Mouse (Mus musculus) monocyte, adult 2 months (primary cell): Measurements from ENCODE around the gene Pabpc4.
"Not testable (repeated sequence)": the region's sequence is repeated elsewhere in the genome, so short reads cannot be mapped to it uniquely, and the experiment has no call there.

ENCODE experiments used
- DNase-seq, 2 experiments: peaks; one replicate each; pipeline ENCODE4 v3.0.0; 2022; ENCODE audit warnings: low spot score in 2 of 2, low read depth in 1 of 2

Pabpc4 gene

DNA sequence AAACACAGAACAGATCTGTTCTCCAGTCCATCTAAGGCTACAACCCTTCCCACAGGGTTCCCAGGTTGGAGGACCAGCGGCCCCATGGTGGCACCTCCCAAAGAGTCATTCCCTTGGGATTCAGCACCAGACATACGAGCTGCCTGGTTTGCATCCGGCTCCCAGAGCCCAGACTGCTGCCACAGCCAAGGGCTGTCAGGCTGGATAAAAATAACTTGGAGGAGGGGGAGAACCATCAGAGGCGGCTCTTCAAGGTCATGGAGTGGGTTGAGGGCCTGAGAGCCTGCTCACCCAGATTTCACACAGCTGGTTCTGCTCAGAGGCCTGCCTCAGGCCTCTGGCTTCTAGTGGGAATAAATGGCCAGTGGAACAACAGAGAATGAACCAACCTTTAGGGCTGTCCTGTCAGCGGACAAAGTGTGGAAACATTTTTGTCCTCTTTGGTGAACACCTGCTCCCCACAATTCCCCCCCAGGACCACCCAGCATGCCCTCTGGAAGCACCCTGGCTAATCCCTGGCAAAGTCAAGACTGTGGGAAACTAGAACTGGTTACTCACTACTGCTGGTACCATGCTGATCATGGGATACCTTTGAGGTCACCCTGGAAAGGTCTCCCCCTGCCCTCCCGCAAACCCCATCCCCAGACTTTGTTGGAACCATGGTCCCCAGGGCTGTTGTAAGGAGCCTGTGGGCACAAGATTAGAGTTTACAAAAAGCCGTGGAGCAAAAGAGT is 14.8 kb upstream of the Pabpc4 start:
- DNase-seq = no peak

DNA sequence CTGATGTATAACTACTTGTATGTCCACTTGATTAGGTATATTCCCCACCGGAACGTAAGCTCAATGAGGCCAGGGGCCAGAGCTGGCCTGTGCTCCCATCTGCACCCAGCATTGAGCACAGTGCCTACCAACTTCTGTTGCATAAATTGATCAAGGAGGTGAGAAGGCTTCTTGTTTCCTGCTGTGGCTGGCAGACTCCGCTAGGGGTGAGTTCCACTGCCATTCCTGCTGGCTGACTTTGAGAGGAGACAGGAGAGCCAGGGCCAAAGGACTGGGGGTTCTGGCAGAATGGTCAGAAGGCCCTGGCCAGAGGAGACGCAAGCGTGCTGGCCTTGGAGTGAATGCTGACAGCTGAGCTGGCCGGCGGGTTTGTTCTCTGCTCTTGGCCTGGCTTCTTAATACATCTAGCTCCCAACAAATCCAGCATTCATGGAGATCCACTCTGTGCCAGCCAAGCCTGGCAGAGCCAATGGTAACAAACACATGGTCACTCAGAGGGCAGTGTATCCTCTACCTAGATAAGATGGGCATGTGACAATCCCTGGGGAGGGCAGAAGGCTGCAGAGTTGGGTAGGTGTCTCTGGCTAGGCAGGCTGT is 13.1 kb upstream of the Pabpc4 start:
- DNase-seq = no peak

DNA sequence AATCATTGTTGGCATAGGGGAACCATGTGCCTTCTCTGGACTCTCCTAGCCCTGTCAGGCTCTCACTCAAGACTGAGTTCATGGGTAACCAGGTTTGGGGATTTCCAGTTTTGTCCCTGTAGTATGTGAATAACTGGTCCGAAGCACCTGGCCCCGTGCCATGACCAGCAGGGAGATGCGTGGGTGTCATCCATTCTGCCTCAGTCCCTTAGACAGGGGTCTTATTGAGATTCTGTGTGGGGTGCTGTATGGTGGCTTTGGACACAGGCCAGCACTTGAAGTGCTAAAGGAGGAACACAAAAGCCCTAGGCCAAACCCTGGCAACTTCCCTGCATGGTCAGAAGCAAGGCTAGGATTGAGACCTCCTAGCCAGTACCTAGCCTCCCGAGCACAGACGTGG is 9.9 kb upstream of the Pabpc4 start:
- no peak for DNase-seq

DNA sequence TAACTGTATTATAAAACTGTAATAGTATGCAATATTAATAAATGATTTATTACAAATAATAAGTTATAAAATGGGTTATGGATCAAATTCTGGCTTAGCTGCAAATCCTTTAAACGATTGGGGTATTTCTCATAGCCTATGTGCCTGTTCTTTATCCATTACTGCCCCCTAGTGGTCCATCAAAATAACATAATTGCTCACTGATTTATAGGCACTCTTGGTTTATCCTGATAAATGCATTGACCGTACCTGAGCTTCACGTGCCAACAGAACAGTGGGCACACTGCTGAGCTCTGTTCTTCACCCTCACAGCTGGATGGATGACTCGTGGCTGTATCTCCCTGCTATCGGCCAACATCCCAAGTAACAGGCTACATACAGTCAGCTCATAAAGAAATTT is 7.5 kb upstream of the Pabpc4 start:
- DNase-seq = no peak

DNA sequence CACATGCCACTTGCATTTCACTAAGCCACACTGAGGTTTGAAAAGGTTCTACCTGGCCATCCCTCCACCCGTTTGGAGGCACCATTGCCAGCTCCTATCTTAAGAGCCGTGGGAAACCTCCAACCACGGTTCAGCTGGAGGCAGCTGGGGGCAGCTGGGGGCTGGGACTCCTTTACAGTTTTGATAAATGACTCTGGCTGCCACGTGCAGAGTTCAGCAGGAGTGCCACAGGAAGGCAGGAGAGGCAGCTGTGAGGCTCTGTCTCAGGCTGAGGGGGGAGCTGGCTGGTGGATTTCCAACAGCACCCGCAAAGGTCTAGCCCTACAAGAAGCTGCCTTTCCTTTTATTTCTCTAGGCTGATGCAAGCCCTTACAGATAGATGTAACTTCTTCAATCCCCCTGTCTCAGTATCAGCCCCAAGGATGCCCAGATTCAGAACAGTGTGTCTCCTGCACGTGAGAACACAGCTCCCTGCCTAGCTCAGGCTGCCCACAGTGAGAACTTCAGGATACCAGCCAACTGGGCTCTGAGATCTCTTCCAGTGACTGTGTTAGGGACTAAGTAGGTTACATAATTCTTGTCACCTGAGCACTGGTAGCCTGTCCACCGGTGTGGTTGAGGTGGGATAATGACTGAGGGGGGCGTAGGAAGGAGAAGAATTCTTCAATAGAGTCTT is 1.9 kb upstream of the Pabpc4 start:
- DNase-seq = no peak

DNA sequence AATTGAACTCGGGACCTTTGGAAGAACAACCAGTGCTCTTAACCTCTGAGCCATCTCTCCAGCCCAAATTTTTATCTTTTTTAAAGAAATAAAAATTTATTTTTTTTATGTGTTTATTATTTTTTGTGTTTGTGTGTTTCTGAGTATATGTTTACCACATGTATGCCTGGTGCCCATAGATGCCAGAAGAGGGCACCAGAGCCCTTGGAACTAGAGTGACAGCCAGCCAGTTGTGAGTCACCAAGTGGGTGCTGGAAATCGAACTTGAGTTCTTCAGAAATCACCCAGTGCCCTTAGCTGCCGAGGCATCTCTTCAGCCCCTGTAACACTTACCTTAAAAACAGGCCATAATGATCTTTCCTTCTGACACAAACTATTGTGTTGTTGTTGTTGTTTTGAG is 8.9 kb downstream of the Pabpc4 start:
- no peak for DNase-seq

DNA sequence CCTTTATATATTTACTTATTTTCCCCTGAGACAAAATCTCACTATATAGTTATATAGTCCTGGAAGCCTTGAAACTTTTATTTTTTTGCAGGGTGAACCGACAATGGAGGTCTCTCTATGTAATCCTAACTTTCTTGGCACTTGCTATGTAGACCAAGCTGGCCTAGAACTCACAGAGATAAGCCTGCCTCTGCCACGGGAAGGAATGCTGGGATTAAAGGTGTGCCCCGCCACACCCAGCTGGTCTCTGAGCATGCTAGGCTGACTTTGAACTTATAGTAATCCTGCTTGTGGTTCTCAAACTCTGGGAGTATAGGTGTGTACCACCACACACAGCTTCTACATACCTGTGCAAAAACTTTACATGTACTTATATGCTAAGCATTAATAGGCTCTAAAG is 18.0 kb downstream of the Pabpc4 start:
- no peak for DNase-seq

DNA sequence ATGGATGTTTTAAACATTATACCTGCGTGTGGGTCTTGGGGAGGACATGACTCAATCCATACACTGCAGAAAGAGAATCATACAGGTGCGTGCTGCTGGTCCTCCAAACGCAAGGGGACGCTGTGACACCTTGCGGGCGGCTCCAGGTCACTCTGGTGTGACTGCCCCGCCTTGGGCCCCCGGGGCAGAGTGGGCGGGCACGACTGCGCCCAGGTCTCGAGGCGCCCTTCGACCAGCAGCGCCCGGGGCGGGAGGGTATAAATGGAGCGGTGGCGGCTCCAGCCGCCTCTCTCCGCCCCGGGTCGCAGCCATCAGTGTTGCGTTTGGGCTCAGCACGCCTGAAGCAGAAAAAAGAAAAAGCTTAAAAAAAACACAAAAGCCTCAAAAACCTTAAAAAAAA is 20.3 kb downstream of the Pabpc4 start:
- peak; percentile 57 to 73 for DNase-seq

DNA sequence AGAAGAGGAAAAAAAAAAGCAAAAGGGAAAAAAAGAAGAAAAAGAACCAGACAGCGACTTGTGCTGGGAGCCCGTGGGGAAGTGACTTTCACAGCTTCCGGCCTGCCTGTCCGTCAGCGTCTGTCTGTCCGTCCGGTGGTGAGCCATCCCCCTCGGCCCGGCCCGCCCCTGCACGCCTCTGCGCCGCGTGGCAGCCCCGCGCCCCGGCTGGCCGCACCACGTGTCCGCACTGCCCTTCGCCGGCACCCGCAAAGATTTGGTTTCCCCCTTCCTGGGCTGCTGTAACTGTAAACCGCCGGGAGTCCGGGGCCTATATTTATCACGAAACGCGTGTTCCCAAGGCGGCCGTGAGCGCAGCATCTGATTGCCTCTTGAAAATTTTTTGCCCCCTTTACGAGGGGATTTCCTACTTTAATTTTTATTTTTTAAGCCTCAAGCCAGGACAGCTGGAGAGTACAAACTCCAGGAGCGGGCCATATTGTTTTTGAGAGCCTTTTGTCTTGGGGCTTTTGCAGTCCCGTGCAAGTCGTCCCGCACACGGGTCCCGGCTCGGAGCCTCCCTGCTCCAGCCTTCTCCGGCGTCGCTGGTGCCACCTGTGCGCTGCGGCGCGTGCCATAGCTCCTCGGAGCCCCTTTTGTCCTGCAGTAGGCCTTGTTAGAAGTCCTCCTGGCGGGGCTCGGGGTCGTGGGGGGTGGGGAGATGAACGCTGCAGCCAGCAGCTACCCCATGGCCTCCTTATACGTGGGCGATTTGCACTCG is 20.9 kb downstream of the Pabpc4 start:
- peak in 1 of 2 experiments; percentile 36 for DNase-seq

DNA sequence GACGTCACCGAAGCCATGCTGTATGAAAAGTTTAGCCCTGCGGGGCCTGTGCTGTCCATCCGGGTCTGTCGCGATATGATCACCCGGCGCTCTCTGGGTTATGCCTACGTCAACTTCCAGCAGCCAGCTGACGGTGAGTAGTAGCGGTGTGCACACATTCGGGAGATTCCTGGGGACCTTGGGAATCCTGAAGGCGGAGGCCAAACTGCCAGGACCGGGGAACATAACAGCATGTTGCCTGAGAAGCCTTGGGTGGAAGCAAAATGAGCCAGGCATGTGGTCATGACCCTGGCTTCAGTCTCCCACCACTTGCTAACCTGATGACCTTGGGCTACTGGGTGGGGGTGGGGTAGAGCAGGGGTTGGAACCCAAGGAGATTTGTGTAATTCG is 21.5 kb downstream of the Pabpc4 start:
- not testable (repeated sequence) for DNase-seq

DNA sequence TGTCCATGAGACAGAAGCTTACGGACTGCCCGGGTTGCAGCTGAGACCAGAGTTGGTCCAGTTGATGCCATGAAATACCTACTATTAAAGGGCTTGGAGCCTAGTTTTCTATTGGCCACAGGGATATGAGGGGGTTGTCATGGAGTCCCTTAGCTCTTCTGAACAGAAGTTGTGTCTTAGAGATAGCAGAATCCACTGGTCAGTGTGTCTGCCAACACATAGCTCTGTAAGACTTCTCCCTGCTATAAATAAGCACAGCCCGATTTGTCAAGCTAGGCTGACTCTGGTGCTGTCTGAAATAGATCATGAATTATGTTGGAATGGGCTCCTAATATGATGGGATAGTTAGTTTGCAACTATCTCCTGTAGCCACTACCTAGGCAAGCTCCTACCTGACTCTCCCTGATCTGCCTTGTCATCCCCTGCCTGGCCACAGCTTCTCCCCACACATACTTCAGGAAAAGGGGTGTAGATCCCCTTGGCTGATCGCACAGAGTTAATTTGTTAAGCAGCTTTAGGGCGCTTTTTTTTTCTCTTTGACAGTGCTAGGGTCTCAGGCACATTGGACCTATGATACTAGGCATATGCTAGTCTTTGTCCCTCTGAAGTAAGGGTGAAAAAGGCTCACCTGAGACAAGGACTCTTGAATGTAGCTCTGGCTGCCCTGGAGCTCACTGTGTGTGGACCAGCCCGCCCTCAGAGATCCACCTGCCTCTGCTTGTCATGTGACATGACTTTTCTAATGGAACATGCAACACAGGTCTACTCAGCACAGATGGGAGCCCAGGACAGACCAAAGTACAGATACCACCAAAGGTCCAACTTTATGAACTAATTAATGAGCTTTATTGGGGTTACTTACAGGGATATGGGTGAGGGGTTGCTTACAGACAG is 22.8 kb downstream of the Pabpc4 start:
- DNase-seq = no peak

DNA sequence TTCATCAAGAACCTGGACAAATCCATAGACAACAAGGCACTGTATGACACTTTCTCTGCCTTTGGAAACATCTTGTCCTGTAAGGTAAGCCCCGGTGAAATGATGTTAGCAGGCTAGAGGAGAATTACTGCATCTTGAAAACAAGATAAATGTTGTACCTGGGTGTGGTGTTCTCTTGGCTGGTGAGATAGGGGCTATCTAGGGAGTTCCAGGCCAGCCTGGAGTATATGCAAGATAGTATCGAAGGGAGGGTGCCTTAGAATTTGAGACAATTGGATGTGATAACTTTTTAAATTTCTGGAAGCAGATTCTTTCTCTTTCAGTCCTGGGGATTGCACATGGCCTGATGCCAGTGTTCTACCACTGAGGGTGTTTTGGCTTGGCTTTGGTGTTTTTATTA is 24.6 kb downstream of the Pabpc4 start:
- DNase-seq = no peak

DNA sequence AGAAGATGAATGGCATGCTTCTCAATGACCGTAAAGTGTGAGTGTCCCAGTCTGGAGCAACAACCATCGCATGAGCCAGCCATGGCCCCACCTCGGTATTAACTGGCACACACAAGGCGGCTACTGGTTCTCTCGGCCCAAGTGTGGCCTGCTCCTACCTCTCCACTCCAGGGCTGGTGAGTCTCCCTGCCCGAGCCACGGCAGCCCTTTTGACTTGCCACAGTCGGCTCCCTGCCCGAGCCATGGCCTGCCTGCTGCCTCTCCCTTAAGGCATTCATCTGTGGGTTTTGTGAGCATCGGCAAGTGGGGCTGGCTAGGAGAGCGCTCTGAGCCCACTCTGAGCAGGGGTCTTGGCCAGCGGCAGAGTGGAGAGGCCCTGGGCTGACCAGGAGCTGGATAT is 26.9 kb downstream of the Pabpc4 start:
- no peak for DNase-seq

DNA sequence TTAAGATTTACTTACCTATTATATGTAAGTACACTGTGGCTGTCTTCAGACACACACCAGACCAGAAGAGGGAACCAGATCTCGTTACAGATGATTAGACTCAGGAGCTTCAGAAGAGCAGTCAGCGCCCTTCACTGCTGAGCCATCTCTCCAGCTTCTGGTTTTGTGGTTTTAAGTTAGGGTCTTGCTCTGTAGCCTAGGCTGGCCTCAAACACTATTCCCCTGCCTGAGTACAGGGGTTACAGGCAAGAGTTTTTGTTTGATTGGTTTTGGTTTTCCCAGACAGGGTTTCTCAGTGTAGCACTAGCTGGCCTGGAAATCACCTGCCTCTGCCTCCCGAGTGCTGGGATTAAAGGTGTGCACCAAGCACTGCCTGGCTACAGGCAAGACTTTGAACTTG is 30.2 kb downstream of the Pabpc4 start:
- no peak for DNase-seq

DNA sequence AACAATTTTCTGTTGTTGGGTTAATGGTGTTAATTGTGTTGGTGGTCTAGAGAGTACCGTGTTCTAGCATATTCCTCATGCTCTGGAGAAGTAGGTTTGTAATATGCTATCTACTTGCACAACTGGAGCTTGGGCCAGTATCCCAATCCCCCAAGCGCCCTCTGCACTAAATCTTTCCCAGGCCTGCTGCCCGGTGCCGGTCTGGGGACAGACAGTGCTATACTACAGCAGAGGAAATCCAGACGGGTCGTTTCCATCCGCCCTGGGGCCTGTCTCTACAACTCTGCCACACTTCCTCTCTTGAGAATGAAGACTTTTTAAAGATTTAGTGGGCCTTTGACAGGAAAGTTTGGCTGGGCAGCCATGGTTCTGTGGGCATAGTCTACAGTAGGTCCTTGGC is 30.8 kb downstream of the Pabpc4 start:
- no peak for DNase-seq

DNA sequence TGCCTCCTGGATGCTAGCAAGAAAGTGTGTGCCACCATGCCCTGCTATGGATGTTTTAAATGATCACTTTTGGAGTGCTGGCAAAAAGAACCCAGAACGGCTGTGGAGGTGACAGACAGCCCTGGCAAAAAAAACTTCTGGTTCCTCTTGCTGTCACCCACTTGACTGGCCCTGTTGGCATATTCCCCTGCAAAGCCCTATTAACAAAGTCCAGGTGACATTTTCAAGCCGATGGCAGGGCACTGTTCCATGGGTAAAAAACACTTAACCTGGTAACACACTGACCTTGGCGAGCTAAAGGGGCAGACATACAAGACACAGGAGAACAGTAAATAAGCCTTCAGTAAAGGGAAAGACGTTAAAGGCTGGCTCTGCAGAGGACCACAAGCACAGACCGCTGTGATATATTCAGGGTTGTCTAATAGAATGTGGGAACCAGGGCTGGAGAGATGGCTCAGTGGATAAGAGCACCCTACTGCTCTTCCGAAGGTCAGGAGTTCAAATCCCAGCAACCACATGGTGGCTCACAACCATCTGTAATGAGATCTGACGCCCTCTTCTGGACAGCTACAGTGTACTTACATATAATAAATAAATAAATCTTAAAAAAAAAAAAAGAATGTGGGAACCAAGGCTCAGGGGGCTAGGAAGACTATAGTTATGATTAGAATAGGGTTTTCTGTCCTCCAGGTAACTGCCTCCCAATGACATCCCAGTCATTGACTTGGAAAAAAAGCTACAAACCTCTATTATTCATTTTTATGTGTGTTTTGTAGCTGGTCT is 31.7 kb downstream of the Pabpc4 start:
- no peak for DNase-seq

DNA sequence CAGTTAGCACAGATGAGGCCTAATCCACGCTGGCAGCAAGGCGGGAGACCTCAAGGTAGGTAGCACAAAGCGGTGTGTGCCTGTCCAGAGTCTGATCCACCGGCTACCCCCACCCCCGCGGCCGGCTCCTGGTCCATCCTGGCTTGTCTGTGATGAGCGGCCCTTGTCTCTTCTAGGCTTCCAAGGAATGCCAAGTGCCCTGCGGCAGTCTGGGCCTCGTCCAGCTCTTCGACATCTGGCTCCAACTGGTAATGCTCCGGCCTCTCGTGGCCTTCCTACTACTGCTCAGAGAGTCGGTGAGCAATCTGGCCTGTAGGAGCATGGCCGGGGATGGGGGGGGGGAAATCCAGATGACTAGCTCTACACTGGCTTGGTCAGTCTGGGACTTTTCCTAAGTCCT is 32.9 kb downstream of the Pabpc4 start:
- not testable (repeated sequence) for DNase-seq

DNA sequence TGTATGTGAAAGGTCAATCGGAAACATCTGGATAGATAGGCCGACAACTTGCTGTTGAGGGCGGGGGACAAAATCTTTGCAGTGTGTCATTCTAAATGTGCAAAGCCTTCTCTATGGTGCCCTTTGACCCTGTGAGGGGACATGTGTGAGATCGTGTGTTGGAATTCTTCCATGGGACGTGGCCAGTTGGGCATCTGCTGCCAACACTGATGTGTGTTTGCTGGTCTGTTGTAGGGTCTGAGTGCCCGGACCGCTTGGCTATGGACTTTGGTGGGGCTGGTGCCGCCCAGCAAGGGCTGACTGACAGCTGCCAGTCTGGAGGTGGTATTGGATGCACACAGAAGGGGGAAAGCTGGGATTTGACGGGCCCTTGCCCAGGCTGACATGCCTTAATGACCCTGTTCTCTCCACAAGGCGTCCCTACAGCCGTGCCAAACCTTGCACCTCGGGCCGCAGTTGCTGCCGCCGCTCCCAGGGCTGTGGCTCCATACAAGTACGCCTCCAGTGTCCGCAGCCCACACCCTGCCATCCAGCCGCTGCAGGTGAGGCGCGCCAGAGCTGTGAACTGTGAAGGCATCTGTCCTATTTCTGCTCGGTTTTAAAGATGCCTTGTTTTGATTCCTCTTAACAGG is 33.5 kb downstream of the Pabpc4 start:
- no peak for DNase-seq

DNA sequence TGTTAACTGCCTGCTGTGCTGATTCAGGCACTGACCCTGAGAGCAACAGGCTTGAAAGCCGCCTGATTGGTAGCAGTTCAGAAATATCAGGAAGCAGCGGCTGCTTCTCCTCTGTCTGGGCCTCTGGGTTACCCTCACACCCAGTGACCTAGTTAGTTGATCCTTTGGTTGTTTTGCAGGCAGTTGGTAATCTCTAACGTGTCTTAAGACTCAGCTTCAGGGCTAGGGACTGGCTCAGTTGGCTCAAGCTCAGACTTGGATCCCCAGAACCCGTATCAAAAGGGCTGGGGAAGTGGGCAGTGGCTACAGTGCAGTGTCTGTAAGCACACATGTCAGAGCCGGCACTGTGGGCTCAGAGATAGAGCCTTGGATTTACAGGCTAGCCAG is 34.0 kb downstream of the Pabpc4 start:
- no peak for DNase-seq
